Mouse (Mus musculus): ENCODE results near the gene Lzic.
"Not testable (repeated sequence)": the region's sequence is repeated elsewhere in the genome, so short reads cannot be mapped to it uniquely, and the experiment has no call there.

Gene Lzic

DNA sequence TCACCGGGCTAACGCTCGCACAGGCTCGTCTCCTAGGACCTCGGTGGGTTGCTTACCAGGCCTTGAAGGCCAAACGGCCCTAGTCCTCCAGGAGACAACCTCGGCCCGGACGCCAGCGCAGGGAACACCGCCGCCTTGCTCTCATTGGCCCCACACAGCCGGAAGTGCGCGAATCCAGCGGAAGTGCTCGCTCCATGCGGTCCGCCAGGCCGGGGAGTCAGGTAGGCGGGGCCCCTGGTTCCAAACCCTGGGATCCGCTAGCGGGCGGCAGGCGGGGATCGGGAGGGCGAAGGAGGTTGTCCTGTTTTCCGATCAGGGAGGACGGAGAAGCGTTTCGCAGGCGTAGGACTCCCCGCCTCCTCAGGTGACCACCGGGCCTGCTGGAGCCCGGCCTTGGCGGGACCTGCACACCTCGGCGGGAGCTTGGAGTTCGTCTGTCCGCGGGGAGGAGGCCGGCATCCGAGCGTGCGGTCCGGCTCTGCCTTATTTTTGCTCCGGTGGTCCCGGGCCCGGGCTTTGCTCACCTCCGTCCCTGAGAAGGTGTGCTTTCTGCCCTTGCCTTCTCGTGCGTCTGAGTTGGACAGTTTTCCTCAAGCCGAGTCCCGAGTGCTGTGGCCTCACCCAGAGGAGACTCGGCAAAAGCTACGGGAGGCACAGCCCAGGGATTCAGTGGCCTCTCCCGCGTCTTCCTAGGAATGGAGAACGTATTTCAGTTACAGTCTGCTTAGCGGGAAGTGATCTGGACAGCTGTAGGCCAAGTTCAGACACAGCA is at the start of gene Lzic, which contains the start of gene Nmnat1:
Lzic (plus strand) TSS at position 177 of the 772 bp plus-strand sequence.
Nmnat1 (minus strand) TSS at position 150 of the 772 bp plus-strand sequence.
- in situ Hi-C loops (cut with MboI): no loop called here

DNA sequence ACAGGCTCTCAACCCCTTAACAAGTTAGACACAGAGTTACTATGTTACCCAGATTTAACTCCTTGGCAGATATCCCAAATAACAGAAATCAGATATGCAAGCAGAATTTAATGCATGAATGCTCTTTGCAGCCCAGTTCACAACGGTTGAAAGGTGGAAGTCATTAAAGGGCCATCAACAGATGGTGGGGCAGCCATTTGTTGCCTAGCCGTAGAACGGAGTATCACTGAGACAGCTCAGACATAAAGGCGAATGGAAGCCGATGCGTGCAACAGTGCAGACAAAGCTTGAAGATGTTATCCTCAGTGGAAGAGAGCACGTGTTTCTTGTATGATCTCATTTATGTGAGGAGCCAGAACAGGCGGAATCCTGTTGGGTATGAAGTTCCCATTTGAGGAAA is 44.5 kb upstream of the Lzic start:
- in situ Hi-C loops (cut with MboI): no loop called here

DNA sequence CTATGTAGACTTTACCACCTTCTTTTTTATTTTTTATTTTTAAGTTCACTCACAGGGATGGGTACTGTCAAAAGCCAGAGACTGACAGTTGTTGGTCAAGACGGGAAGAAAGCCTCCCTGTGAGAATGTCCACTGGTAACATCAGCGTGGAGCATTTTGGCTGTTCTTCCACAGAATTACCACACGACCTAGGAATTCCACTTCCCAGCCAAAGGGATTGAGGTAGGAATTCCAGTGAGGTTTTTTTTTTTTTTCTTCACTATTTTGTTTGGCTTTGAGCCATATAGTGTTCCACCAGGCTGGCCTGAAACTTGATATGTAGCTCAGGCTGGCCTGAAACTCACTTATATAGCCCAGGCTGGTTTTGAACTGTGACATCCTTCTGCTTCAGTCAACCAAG is 42.6 kb upstream of the Lzic start:
- in situ Hi-C loops (cut with MboI): no loop called here

DNA sequence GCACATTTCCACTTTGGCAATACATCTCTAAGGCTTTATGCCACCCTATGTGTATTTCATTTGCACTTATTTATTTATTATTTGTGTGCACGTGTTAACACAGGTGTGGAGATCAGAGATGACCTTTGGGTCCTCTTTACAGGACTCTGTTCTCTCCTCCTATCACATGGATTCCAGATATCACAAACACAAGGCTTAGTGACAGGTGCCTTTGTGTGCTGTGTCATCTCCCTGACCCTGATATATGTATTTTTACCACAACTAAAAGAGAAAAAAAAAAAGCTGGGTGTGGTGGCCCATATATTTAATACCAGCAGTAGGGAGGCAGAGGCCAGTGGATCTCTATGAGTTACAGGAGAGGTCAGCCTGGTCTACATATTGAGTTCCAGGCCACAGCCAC is 40.6 kb upstream of the Lzic start:
- in situ Hi-C loops (cut with MboI): no loop called here

DNA sequence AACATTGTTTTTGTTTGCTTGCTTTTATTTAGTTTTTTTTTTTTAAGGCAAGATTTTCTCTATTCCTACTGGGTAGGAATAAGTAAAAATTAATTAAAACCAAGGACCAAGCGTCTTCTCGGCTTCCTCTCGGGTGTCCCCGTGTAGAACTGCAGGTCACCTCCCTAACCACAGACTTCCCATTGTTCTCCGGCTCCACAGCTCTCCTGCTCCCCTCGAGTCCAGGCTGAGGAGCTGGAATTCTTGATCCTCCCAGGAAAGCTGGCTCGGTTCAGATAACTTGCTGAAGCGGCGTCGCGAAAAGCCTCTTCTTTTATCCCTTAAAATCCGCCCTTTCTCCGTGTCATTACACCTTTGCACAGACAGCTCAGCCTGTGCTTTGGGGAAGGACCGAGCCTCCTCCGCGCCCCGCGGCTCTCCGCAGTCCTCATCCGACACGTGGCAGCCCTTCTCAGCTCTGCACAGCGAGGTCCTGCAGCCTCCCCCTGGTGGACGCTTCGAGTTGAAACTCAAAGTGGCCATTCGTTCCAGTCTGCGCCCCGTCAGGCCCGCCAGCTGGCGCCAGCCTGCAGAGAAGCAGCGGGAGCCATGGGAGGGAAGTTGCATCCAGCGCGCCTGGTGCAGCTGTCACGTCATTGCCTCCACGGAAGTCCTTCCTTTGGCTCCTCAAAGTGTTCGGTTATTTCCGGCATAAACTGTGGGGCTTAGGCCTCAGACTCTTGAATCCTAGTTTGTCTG is 39.9 kb upstream of the Lzic start:
- in situ Hi-C loops (cut with MboI): no loop called here

DNA sequence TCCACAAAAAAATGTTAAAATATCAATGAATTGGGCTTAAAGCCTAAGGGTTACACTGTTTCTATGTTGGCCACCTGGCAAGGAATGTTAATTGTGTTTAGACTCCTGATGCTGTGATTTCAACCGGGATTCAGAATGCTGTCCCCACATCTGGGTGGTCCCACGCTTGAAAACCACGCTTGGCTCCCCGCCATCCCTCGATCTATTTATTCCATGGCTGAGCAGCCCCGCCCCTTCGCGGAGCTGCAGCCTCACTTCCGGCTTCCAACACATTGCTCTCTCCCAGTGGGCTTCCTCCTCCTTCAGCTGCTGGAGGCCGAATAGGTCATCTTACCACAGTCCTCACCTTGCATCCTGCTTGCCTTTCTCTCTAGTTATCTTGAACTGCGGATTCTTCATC is 39.2 kb upstream of the Lzic start:
- in situ Hi-C loops (cut with MboI): no loop called here

DNA sequence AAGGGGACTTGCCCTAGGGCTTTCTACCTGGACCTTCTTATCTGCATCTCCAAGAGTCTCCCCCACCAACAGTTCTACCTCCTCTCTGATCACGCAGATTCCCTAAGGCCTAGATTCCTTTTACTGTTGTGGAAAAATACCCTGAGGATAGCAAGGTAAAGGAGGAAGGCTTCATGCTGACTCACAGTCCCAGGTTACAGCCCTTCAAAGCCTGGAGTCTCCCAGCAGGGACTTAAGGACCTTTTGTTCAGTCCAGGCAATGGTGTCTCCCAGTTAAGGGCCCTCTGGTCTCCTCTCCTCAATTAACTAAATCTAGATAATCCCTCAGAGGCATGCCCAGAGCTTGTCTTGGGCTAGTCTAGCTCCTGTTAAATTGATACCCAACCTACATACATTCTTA is 38.7 kb upstream of the Lzic start:
- in situ Hi-C loops (cut with MboI): no loop called here

DNA sequence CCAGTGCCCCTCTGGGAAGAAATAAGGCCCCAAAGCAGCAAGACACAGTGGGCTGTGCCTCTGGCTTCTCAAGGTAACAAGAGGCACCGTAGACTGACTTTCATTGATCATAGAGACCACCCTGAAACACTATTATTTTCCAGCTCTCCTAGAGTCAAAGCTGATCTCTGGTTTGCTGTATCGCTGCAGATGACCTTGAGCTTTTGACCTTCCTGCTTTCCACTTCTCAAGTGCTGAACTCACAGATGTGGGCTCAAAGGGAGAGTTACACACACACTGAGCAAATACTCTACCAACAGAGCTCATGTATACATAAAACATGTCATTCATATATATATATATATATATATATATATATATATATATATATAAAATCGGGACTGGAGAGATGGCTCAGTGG is 34.4 kb upstream of the Lzic start:
- in situ Hi-C loops (cut with MboI): no loop called here

DNA sequence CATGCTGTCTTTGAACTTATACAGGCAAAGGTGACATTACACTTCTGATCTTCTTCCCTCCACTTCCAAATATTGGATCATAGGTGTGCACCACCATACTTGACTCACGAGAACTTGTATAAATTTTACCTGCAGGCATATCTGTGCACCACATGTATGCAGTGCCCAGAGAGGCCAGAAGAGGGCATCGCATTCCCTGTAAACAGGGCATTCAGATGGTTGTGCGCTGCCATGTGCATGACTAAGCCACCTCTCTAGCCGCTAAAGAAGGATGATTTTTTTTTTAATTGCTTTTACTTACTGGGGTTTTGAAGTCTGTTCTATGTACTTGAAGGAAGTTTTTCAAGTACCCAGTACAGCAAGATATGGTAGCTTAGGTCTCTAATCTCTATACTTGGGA is 31.4 kb upstream of the Lzic start:
- in situ Hi-C loops (cut with MboI): no loop called here

DNA sequence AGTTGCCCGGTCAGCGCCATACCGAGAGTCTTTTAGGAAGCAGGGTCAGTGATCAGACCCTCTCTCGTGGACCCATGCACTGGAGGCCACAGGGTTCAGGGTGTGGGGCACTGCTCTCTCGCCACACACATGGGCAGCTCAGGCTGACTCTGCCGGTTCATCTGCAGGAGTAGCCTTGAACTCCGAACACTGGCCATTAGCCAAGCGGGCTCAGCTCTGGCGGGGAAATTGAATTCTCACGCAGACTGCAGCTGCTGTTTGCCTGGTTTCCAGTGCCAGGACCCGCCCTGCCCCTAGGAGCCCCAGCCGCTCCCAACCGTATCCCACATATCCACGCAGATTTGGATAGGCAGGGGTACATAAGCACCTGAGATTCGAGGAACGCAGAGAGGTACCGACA is 30.8 kb upstream of the Lzic start:
- in situ Hi-C loops (cut with MboI): no loop called here

DNA sequence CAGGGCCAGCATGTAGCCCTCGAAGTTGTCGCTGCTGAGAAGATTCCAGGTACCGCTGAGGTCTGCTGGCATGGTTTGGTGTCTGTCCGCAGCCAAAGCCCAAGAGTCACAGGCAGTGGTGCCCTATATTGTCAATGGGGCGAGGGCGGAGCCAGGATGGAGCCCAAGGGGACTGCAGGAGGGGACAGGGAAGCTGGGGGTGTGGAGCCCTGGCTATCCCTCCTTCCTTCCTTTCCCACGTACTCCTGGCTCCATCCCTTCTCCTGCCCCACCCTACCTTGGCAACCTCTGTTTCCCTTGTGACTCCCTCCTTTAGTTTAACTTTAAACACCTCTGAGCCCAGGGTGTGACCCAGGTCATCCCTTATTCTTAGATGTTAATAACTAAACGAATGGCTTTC is 30.1 kb upstream of the Lzic start, which contains the start of gene Rbp7:
Rbp7 (minus strand) TSS at position 100 of the 400 bp plus-strand sequence.
- in situ Hi-C loops (cut with MboI): no loop called here

DNA sequence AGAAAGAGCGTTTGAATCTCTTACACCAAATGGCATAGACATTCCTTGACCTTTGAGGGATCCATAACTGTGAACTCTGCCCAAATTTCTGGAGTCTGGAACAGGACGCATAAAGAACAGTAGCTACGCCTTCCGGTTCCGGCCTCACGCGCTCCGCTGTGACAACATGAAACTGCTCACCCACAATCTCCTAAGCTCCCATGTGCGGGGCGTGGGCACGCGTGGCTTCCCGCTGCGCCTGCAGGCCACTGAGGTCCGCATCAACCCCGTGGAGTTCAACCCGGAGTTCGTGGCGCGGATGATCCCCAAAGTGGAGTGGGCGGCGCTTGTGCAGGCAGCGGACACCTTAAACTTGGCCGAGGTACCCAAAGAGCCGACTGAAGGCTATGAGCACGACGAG is 27.9 kb upstream of the Lzic start:
- in situ Hi-C loops (cut with MboI): not testable (repeated sequence)

DNA sequence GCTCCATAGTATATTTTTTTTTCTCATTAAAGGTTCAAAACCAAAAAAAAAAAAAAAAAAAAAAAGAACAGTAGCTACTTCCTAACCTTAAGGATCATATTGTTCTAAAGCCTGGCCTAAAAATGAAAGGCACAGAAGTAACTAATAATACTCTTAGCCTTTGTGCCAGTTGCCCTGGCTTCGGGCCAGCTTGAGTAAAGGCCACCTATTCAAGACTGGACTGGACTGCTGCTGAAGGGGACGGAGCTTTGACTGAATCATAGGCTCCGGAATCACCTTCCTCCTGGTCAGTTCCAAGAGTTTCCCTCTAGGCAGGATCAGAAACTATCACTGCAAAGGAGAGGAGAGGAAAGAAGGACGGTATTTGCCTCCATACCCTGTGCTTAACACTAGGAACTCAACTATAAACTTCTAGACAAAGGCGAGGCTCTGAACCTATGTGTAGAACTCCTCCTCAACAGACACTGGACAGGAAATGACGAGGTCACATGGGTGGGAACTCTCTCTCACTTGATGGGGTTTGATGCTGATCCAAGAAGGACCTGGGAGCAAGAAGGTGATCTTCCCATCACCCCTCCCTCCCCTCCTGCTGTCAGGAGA is 27.1 kb upstream of the Lzic start:
- in situ Hi-C loops (cut with MboI): no loop called here

DNA sequence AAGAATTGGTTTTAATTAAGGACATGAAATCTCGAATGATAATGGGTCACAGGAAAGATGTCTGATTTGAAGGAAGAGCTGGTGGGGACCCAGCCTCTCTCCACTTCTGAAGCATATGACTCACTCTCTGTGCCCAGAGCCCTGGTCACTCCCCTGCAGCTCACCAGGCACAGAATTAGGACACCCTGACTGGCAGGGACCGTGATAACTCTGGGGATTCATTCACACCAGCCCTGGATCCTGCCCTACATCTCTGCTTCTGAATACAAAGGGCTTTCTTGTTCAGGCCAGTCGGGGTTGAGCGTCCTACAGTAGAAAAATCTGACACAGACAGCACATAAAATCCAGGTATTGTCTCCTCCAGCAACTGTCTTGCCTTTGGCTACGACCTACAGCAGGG is 26.5 kb upstream of the Lzic start:
- in situ Hi-C loops (cut with MboI): no loop called here

DNA sequence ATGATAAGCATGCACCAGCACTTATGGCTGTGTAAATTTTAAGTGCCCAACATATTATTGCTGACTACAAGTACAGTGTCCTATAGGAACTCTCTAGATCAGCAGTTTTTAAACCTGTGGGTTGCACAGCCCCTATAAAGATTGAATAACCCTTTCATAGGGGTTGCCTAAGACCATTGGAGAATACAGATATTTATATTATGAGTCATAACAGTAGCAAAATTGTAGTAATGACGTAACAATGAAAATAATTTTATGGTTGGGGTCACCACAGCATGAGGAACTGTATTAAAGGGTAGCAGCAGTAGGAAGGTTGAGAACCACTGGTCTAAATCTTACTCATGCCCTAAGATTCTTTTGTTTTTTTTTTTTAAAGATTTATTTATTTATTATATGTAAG is 25.6 kb upstream of the Lzic start:
- in situ Hi-C loops (cut with MboI): no loop called here

DNA sequence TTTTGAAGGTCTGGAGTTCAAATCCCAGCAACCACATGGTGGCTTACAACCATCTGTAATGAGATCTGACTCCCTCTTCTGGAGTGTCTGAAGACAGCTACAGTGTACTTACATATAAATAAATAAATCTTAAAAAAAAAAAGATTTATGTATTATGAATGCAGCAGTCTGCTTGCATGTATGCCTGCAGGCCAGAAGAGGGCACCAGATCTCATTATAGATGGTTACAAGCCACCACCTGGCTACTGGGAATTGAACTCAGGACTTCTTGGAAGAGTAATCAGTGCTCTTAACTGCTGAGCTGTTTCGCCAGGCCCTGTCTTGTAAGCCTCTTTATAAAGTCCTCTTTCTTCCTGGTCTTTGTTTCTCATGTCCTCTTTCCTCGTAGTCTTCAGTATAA is 24.6 kb upstream of the Lzic start:
- in situ Hi-C loops (cut with MboI): not testable (repeated sequence)

DNA sequence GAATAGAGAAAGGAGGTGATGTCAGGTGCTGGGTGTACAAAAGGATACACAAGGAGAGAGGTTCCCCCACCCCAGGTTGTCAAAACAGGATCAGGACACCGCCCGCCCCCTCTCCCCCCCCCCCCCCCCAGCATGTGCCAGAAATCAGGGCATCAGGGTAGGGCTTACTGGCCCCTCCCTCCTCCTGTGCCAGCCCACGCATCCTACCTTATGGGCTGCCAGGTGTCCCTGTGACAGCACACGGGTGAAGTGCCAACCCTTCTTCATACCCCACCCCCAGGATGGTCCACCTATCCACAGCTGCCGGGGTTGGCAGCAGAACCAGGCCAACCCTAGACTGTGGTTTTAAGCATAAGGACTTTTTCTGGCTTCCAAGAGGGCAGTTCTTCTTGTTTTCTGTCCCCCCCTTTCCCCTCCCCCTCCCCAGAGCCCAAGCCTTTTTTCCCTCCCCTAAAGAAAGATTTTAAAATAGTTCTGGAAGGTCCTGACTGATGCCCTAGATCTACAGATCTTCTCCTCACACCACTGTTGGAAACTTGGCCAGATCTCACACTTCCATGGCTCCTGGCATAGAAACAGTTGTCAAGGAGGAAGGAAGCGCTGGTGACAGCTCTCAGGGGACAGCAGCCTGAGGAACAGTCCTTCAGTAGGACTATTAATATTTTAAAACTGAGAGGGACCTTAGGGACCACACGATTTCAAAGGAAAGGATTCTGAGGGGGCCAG is 23.3 kb upstream of the Lzic start:
- in situ Hi-C loops (cut with MboI): no loop called here

DNA sequence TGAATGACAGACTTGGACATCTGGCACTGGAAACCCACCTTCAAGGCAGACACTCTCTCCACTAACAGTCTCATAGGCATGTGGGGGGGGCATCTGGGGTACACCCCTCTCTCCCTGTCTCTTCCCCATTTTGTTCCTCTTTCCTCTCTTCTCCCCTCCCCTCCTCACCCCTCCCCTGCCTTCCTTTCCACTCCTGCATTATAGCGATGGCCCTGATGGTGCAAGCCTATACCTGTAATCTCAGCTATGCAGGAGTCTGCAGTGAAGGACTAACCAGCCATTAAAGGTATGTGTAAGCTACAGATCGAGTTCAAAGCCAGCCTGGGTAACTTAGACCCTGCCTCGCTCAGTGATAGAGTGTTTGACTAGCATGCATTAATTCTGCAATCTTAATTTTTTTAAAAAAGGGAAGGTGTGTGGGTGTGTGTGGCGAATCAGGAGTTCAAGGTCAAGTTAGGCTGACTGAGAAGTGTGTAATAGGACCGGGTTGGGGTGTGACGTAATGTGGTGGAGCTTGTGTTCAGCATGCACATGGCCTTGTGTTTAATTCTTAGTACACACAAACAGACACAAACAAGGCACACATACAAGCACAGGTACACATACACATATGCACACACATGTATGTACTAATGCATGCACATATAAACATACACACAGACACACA is 22.6 kb upstream of the Lzic start:
- in situ Hi-C loops (cut with MboI): no loop called here

DNA sequence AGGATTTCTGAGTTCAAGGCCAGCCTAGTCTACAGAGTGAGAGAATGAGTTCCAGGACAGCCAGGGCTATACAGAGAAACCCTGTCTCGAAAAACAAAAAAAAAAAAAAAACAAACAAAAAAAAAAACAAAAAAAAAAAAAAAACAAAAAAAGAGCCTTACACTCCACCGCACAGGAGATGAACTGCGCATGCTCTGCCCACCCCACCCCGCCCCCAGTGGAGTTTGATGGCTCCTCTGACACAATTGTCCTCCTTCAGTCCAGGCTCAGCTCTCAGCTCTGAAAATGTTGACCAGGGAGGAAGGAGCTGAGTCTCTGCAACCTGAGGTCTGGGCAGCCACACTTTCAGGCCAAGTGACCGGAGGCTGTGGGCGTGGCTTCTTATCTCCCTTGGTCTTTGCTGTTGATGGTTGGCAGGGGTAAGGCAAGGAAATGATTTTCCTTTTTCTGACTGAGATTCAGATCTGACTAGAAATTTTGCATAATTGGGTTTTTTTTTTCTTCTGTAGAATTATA is 21.5 kb upstream of the Lzic start:
- in situ Hi-C loops (cut with MboI): no loop called here

DNA sequence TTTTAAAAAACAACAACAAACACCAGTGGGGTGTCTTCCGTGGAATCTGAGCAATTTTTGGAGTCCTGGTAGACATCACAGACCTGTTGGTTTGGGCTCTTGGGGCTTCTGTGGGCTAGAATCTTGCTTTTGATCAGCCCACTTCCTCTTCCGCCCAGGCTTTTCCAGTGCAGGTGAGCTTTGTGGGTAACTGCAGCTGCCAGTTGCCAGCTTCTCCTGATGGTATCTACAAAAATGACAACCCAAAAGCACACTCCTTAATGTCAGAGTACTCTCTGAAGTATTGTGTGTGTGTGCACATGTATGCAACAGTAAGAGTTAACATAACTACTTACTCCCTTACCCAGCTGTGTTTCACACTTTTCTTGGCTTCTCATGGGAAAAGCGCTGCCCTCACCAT is 15.5 kb upstream of the Lzic start:
- in situ Hi-C loops (cut with MboI): no loop called here

DNA sequence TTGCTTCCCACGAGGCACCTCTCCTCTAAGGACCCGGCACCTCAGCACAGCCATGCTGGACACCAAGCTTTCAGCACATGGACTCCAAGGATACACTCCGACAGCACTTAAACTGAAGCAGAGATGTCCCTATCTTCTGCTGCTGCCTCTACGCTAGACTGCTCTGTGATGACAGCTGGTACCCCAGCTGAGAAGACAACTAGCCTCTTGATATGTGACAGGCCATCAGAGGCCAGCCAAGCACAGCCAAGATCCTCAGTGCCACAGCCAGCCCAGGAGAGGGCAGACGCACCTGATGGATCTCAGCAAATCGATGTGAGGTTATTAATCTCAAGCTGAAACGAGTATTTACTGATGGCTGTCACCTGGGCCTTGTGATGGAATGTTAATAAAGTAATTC is 9.9 kb upstream of the Lzic start:
- in situ Hi-C loops (cut with MboI): no loop called here

DNA sequence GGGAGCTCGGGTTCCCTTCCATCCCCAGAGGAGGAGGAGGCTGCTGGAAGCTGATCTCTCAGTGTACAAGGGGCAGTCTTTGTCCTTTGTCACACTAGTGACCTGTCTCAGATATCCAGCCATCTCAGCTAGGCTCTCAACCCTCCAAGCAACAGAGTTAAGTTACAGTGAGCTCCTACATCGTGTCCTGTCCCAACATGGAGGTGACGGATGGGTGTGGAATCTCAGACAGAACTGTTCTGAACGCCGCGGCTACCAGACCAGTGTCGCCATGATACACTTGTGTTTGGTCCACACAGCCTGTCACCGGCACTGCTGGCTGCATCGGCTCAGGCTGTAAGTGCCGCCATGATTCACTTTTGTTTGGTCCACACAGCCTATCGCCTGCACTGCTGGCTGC is 8.0 kb upstream of the Lzic start, which contains the start of gene Tmem274:
Tmem274 (plus strand) TSS at position 301 of the 400 bp plus-strand sequence.
- in situ Hi-C loops (cut with MboI): no loop called here

Measured in mature B cell (primary cell).